Mouse (Mus musculus): ENCODE measurements around the gene Klrg1.
A peak's percentile ranks its signal among the peaks of the same experiment; 100 is the strongest.

Klrg1 gene

GRCm38 (mm10) chr6:122292184-122292583 lies 9.5 kb upstream of the Klrg1 start:
- DNase-seq, result no peak

GRCm38 (mm10) chr6:122291735-122292134 lies 9.1 kb upstream of the Klrg1 start:
- DNase-seq, result no peak

- no peak for DNase-seq
Measured at GRCm38 (mm10) chr6:122291264-122291663, 8.6 kb upstream of the Klrg1 start.

GRCm38 (mm10) chr6:122290253-122290652 lies 7.6 kb upstream of the Klrg1 start:
- no peak for DNase-seq

GRCm38 (mm10) chr6:122289313-122289712 lies 6.6 kb upstream of the Klrg1 start:
- no peak for DNase-seq

- no peak for DNase-seq
Measured at GRCm38 (mm10) chr6:122288263-122288662, 5.6 kb upstream of the Klrg1 start.

GRCm38 (mm10) chr6:122284823-122285222 lies 2.1 kb upstream of the Klrg1 start:
- DNase-seq, result no peak

GRCm38 (mm10) chr6:122284304-122284703 lies 1.6 kb upstream of the Klrg1 start:
- no peak for DNase-seq

- DNase-seq, result no peak
Measured at GRCm38 (mm10) chr6:122283429-122283828, 747 bp upstream of the Klrg1 start.

GRCm38 (mm10) chr6:122276565-122276964 lies 6.1 kb downstream of the Klrg1 start:
- no peak for DNase-seq

- no peak for DNase-seq
Measured at GRCm38 (mm10) chr6:122274546-122274945, 8.1 kb downstream of the Klrg1 start.

GRCm38 (mm10) chr6:122270152-122270551 lies 12.5 kb downstream of the Klrg1 start:
- no peak for DNase-seq

GRCm38 (mm10) chr6:122269170-122269569 lies 13.5 kb downstream of the Klrg1 start:
- DNase-seq, result no peak

GRCm38 (mm10) chr6:122268561-122268960 lies 14.1 kb downstream of the Klrg1 start:
- DNase-seq, result peak; percentile 89

GRCm38 (mm10) chr6:122262543-122262942 lies 20.1 kb downstream of the Klrg1 start:
- DNase-seq, result no peak

- DNase-seq, result no peak
Measured at GRCm38 (mm10) chr6:122252146-122252545, 30.5 kb downstream of the Klrg1 start.

GRCm38 (mm10) chr6:122250033-122250432 lies 32.6 kb downstream of the Klrg1 start:
- no peak for DNase-seq
